Mouse (Mus musculus) erythroblast, embryonic 14.5 days (primary cell): ENCODE measurements around the gene Rnf149.

Experiments used
- GATA1 ChIP-seq: IDR thresholded peaks from 2 replicates; pipeline ENCODE4 v1.6.1; 2012; ENCODE audit warnings: low read length, inconsistent platforms, mixed read lengths
- TAL1 ChIP-seq: IDR thresholded peaks from 3 replicates; pipeline ENCODE4 v1.6.1; 2012; ENCODE audit warnings: low read length, inconsistent platforms, mixed read lengths

- TF ChIP-seq GATA1 (no peak), TAL1 (no peak)
Measured at GRCm38 (mm10) chr1:39568079-39568478, 9.1 kb downstream of the Rnf149 start.
